In genomic region chr19:4813015-4813414, GRCm38 (mm10) we compare ENCODE assay signal across 8 mouse cellular contexts. TPM values are rescaled to one million over a fixed set of nuclear protein-coding genes. Genes with fewer than 3 reads are reported as not detected.
DNase-seq lines count a peak whose midpoint lies in the region; ATAC-seq and TF ChIP-seq lines count a peak whose summit lies in the region.

No protein-coding gene starts in this region.

- H3K9ac ChIP-seq in hindbrain, postnatal 0 days (replicated peaks; ENCODE audit: low read length): no peak overlapping the region
- no peak overlapping the region for H3K9ac ChIP-seq in hindbrain, embryonic 16.5 days (ENCODE audit: low read depth, low read length)
- H3K9ac ChIP-seq in liver, embryonic 13.5 days: no peak overlapping the region

- peaks cover 12% of the 10 kb centered on the region; the same call in 1 of the 2 replicates for H3K4me1 ChIP-seq in hindbrain, postnatal 0 days (ENCODE audit: insufficient read depth, low read length)
- H3K4me1 ChIP-seq in hindbrain, embryonic 16.5 days (ENCODE audit: control insufficient read depth, insufficient read depth, low read depth, low read length): peaks cover 17% of the 10 kb centered on the region
- H3K4me1 ChIP-seq in liver, embryonic 13.5 days (replicated peaks): peaks cover 27% of the 10 kb centered on the region

- TF ChIP-seq CTCF in hindbrain, postnatal 0 days (IDR thresholded peaks at IDR 0.05; ENCODE audit: low read depth): peak; percentile 47

- H3K27me3 ChIP-seq in hindbrain, postnatal 0 days (ENCODE audit: insufficient read depth, low read length): no peaks in the 10 kb centered on the region
- H3K27me3 ChIP-seq in hindbrain, embryonic 16.5 days (replicated peaks; ENCODE audit: control insufficient read depth, insufficient read depth, low read length): no peaks in the 10 kb centered on the region
- H3K27me3 ChIP-seq in liver, embryonic 13.5 days: no peaks in the 10 kb centered on the region

- DNase-seq in hindbrain, postnatal 0 days (ENCODE audit: low spot score): peak; percentile 42
- DNase-seq in 416B (ENCODE audit: low read depth): peak; percentile 62
- DNase-seq in MEL-GATA-1-ER (ENCODE audit: extremely low read depth, low read depth): peak; percentile 56
- peak; percentile 42 for DNase-seq in liver, embryonic 13.5 days
- no peak for DNase-seq in MN1 (ENCODE audit: low spot score)
- no peak for DNase-seq in urinary bladder, postnatal 25 days (ENCODE audit: low spot score)
- no peak for DNase-seq in frontal cortex, postnatal 25 days (ENCODE audit: low spot score in 2 of 2)

- H3K4me2 ChIP-seq in hindbrain, postnatal 0 days (ENCODE audit: low read depth, low read length): no peak overlapping the region
- no peak overlapping the region for H3K4me2 ChIP-seq in hindbrain, embryonic 16.5 days (ENCODE audit: low read length)
- no peak overlapping the region for H3K4me2 ChIP-seq in liver, embryonic 13.5 days

- no peaks in the 10 kb centered on the region for H3K36me3 ChIP-seq in hindbrain, postnatal 0 days (ENCODE audit: insufficient read depth, low read length)
- H3K36me3 ChIP-seq in hindbrain, embryonic 16.5 days (ENCODE audit: control insufficient read depth, insufficient read depth, low read length): no peaks in the 10 kb centered on the region
- peaks cover under 1% of the 10 kb centered on the region for H3K36me3 ChIP-seq in liver, embryonic 13.5 days

- no peaks in the 10 kb centered on the region for H3K9me3 ChIP-seq in hindbrain, postnatal 0 days (ENCODE audit: low read length)
- no peaks in the 10 kb centered on the region; the same call in 1 of the 2 replicates for H3K9me3 ChIP-seq in hindbrain, embryonic 16.5 days (ENCODE audit: control insufficient read depth, low read length)
- H3K9me3 ChIP-seq in liver, embryonic 13.5 days (replicated peaks): no peaks in the 10 kb centered on the region; the same call in 1 of the 2 replicates

- 79% methylated on average over 6 of the region's 6 CpGs for WGBS in hindbrain, postnatal 0 days
- WGBS in hindbrain, embryonic 16.5 days: 83% methylated on average over 5 of the region's 6 CpGs
- 74% methylated on average over 6 of the region's 6 CpGs for WGBS in liver, embryonic 13.5 days (ENCODE audit: insufficient replicate concordance)

- H3K4me3 ChIP-seq in hindbrain, postnatal 0 days (ENCODE audit: low read length): no peak overlapping the region
- no peak overlapping the region for H3K4me3 ChIP-seq in hindbrain, embryonic 16.5 days (ENCODE audit: low read length)
- H3K4me3 ChIP-seq in liver, embryonic 13.5 days (replicated peaks): no peak overlapping the region

- ATAC-seq in hindbrain, postnatal 0 days: no peak
- ATAC-seq in hindbrain, embryonic 16.5 days: no peak
- ATAC-seq in liver, embryonic 13.5 days (ENCODE audit: low read depth): no peak

- H3K27ac ChIP-seq in hindbrain, postnatal 0 days: no peak overlapping the region
- H3K27ac ChIP-seq in hindbrain, embryonic 16.5 days (ENCODE audit: low read depth, low read length): no peak overlapping the region
- no peak overlapping the region for H3K27ac ChIP-seq in liver, embryonic 13.5 days

RNA-seq across cellular contexts. Expression of gene Rbm14, which starts 1.6 kb away (rescaled TPM):
- total RNA-seq in hindbrain, postnatal 0 days (2014; rRNA removed): 40.1 and 45.6 TPM in 2 replicates
- polyA plus RNA-seq in hindbrain, postnatal 0 days (2015; fragmentation: Nextera tagmentation; extraction: Ambion mirVana): 37.5 TPM in 2 replicates
- 59.5 and 65.0 TPM in 2 replicates for polyA plus RNA-seq in hindbrain, embryonic 16.5 days (2015; fragmentation: Nextera tagmentation; extraction: Ambion mirVana)
- 38.6 and 49.4 TPM in 2 replicates for polyA plus RNA-seq in liver, embryonic 13.5 days (2015; fragmentation: Nextera tagmentation; extraction: Ambion mirVana)

RNA-seq across cellular contexts. Expression of gene Gm21992, which starts 1.6 kb away (rescaled TPM):
- 6.9 and 9.8 TPM in 2 replicates for total RNA-seq in hindbrain, postnatal 0 days (2014; rRNA removed)
- 11.9 and 19.8 TPM in 2 replicates for polyA plus RNA-seq in hindbrain, postnatal 0 days (2015; fragmentation: Nextera tagmentation; extraction: Ambion mirVana)
- polyA plus RNA-seq in hindbrain, embryonic 16.5 days (2015; fragmentation: Nextera tagmentation; extraction: Ambion mirVana): 21.3 and 24.2 TPM in 2 replicates
- 18.5 and 20.7 TPM in 2 replicates for polyA plus RNA-seq in liver, embryonic 13.5 days (2015; fragmentation: Nextera tagmentation; extraction: Ambion mirVana)

RNA-seq across cellular contexts. Expression of gene Rbm4, which starts 19.3 kb away (rescaled TPM):
- total RNA-seq in hindbrain, postnatal 0 days (2014; rRNA removed): 85.3 and 85.6 TPM in 2 replicates
- 39.7 and 40.9 TPM in 2 replicates for polyA plus RNA-seq in hindbrain, postnatal 0 days (2015; fragmentation: Nextera tagmentation; extraction: Ambion mirVana)
- polyA plus RNA-seq in hindbrain, embryonic 16.5 days (2015; fragmentation: Nextera tagmentation; extraction: Ambion mirVana): 67.2 and 73.6 TPM in 2 replicates
- 26.0 and 26.5 TPM in 2 replicates for polyA plus RNA-seq in liver, embryonic 13.5 days (2015; fragmentation: Nextera tagmentation; extraction: Ambion mirVana)

RNA-seq across cellular contexts. Expression of gene Ccs, which starts 26.1 kb away (rescaled TPM):
- 21.2 and 32.0 TPM in 2 replicates for total RNA-seq in hindbrain, postnatal 0 days (2014; rRNA removed)
- 48.4 and 51.1 TPM in 2 replicates for polyA plus RNA-seq in hindbrain, postnatal 0 days (2015; fragmentation: Nextera tagmentation; extraction: Ambion mirVana)
- 38.4 and 43.0 TPM in 2 replicates for polyA plus RNA-seq in hindbrain, embryonic 16.5 days (2015; fragmentation: Nextera tagmentation; extraction: Ambion mirVana)
- 40.7 and 41.2 TPM in 2 replicates for polyA plus RNA-seq in liver, embryonic 13.5 days (2015; fragmentation: Nextera tagmentation; extraction: Ambion mirVana)

RNA-seq across cellular contexts. Expression of gene Ccdc87, which starts 26.2 kb away (rescaled TPM):
- 0.72 and 0.89 TPM in 2 replicates for total RNA-seq in hindbrain, postnatal 0 days (2014; rRNA removed)
- 0.71 and 0.83 TPM in 2 replicates for polyA plus RNA-seq in hindbrain, postnatal 0 days (2015; fragmentation: Nextera tagmentation; extraction: Ambion mirVana)
- 0.57 and 0.74 TPM in 2 replicates for polyA plus RNA-seq in hindbrain, embryonic 16.5 days (2015; fragmentation: Nextera tagmentation; extraction: Ambion mirVana)
- 0.06 TPM in 1 of 2 replicates, not detected in the other for polyA plus RNA-seq in liver, embryonic 13.5 days (2015; fragmentation: Nextera tagmentation; extraction: Ambion mirVana)

Comparison
In these comparisons a context has a peak if more than half of its experiments do, and no peak if none do; other contexts are left out.
1. DNase-seq: peak in hindbrain, postnatal 0 days (single experiment), 416B (single experiment), MEL-GATA-1-ER (single experiment) and liver, embryonic 13.5 days (single experiment); none in MN1 (single experiment), urinary bladder, postnatal 25 days (single experiment) and frontal cortex, postnatal 25 days (0 of 2).